Mouse (Mus musculus): ENCODE data around the gene Mbnl2. TPM values are rescaled to one million over a fixed set of nuclear protein-coding genes. Genes with fewer than 3 reads are reported as not detected.

Gene Mbnl2
- polyA plus RNA-seq, 1 experiment: 152 TPM

Other genes starting within 250 kb of the Mbnl2 start
- not detected in 2 replicates for gene Oxgr1, start 233.2 kb upstream of the Mbnl2 start, polyA plus RNA-seq (2012; ENCODE audit: insufficient read depth, insufficient read length, missing spikeins)
- 7.9 and 9.5 TPM in 2 replicates for gene Rap2a, start 202.8 kb downstream of the Mbnl2 start, polyA plus RNA-seq (2012; ENCODE audit: insufficient read depth, insufficient read length, missing spikeins)

Data from brown adipose tissue, adult 24 weeks (tissue).